Mouse (Mus musculus) thymus, adult 2 months (tissue): Measurements from ENCODE around the gene Tm7sf3.

Experiments used
- CTCF ChIP-seq: fragments of 200-500 bp; IDR thresholded peaks from 2 replicates; pipeline ENCODE4 v1.5.1; 2012; ENCODE audit warnings: mild to moderate bottlenecking, control low read depth, low read length, moderate library complexity, borderline replicate concordance; ENCODE audit not compliant: control insufficient read depth, poor library complexity, insufficient read depth; ENCODE audit errors: extremely low read depth
- POLR2A ChIP-seq: fragments of 200-500 bp; IDR thresholded peaks from 2 replicates; pipeline ENCODE4 v1.6.1; 2012; ENCODE audit warnings: mild to moderate bottlenecking, low read length, control low read depth, moderate library complexity; ENCODE audit not compliant: control insufficient read depth, poor library complexity, insufficient read depth; ENCODE audit errors: extremely low read depth

DNA sequence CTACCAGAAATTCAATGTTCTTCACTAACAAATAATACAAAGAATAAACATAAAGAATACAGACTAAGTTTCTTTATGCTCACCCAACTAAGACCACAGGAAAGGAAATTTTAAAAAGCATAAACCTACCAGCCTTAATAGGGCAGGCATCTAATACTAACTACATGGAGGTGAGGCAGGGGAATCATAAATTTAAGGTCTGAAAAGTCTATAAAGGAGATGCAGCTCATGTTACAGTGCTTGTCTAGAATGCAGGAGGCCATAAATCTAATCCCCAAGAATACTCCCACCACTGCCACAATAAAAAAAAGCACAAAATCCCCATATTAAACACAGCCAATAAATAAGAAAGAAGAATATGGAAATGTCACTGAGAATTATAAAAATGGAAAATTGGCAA is 70.6 kb downstream of the Tm7sf3 start:
- TF ChIP-seq CTCF (no peak), POLR2A (no peak)
